Mouse (Mus musculus) forebrain, embryonic 10.5 days (tissue): Measurements from ENCODE around the gene Snx1. TPM values are rescaled to one million over a fixed set of nuclear protein-coding genes. Genes with fewer than 3 reads are reported as not detected.
A peak's percentile ranks its signal among the peaks of the same experiment; 100 is the strongest.

ENCODE experiments used
- DNase-seq: peaks from one replicate; pipeline ENCODE4 v3.0.0-alpha.2; 2017; ENCODE audit warnings: low spot score; ENCODE audit errors: extremely low spot score
- H3K27ac ChIP-seq: fragments of 300-500 bp; sonication (generic); 2 replicates; pipeline ENCODE4 v1.5.1; 2016; ENCODE audit warnings: mild to moderate bottlenecking
- H3K27me3 ChIP-seq: fragments of 300-500 bp; sonication (generic); 2 replicates; pipeline ENCODE4 v1.6.1; 2016; ENCODE audit warnings: mild to moderate bottlenecking; ENCODE audit not compliant: poor library complexity, severe bottlenecking
- H3K36me3 ChIP-seq: fragments of 300-500 bp; sonication (generic); replicated peaks from 2 replicates; pipeline ENCODE4 v1.6.1; 2016; ENCODE audit warnings: mild to moderate bottlenecking, moderate library complexity
- H3K4me1 ChIP-seq: fragments of 300-500 bp; sonication (generic); 2 replicates; pipeline ENCODE4 v1.6.1; 2016
- H3K4me3 ChIP-seq: fragments of 300-500 bp; sonication (generic); 2 replicates; pipeline ENCODE4 v1.5.1; 2016; ENCODE audit warnings: mild to moderate bottlenecking, moderate library complexity
- H3K9me3 ChIP-seq: fragments of 300-500 bp; sonication (generic); 2 replicates; pipeline ENCODE4 v1.6.1; 2016; ENCODE audit warnings: mild to moderate bottlenecking, moderate library complexity
- WGBS: fragments of 180-500 bp; shearing (Covaris S2); methylation state at CpG from one replicate; pipeline ENCODE4 v1.1.7; 2016; 5-methylcytosine and 5-hydroxymethylcytosine counted together
- polyA plus RNA-seq: library from polyadenylated mRNA; unstranded; fragments of >200 nt; fragmentation: Nextera tagmentation; extraction: Ambion mirVana; gene quantifications from 2 replicates; pipeline ENCODE4 v1.2.1, GENCODE M21; 2016

Gene Snx1
- polyA plus RNA-seq = 136 and 140 TPM in 2 replicates

DNA sequence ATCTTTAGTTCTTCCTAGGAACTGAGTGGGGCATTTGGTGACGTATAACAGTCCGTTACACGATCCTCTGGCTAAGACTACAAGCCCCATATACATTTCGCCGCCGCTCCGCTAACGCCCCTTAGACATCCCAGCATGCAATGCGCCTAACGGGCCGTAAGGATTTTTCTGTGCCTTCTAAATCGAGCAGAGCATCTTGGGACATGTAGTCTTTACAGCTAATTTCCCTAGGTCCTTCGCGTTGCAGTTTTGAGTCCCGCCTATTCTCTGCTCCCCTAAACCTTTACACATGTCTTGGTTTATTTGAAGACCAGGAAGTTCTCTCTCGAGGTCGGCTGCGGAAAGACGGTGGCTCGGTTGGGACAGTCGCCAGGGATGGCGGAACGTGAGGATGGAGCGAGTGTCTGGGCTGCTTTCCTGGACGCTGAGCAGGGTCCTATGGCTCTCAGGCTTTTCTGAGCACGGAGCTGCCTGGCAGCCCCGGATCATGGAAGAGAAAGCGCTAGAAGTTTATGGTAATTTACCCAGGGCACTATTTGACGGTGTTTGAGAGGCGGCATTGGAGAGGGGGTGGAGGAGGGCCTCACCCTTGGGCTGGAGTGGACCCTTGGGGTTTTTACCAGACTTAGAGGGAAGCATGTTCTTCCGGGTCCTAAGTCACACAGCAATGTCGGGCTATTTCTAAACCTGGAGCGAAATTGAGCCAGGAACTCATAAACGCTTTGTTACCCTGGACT is at the start of gene Snx1, which contains the start of gene Ciao2a:
TSS of gene Snx1 (minus strand) at position 132 of the 737 bp plus-strand sequence.
TSS of gene Ciao2a (plus strand) at position 156 of the 737 bp plus-strand sequence.
- 2% methylated on average over 34 of the region's 34 CpGs for WGBS
- no peaks in the 10 kb centered on the region for H3K9me3 ChIP-seq
- peak within 1 kb of the TSS; percentile 86 for H3K4me3 ChIP-seq
- H3K27ac ChIP-seq = peak within 1 kb of the TSS; percentile 94
- peak; percentile 92 for DNase-seq
- no peaks in the 10 kb centered on the region for H3K27me3 ChIP-seq
- H3K36me3 ChIP-seq = peaks cover 21% of the 10 kb centered on the region
- peaks cover 51% of the 10 kb centered on the region for H3K4me1 ChIP-seq

DNA sequence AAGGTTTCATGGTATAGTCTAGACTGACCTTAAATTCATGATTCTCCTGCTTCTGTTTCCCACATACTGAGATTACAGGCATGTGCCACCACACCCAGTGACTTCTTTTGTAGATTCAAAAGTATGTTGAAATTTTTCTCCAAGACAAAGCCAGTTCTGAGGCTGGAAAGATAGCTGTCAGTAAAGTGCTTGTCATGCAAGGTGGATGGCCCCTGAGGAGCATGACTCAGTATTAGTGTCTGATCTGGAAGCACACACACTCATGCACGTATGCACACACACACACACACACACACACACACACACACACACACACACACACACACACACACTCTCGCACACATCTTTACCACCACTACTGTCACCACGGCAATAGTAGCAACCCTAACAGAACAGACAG is 48.6 kb upstream of the Snx1 start:
- H3K4me3 ChIP-seq = no peak overlapping the region
- no peak overlapping the region for H3K27ac ChIP-seq
- H3K4me1 ChIP-seq = peaks cover 25% of the 10 kb centered on the region
- no peak for DNase-seq
- 0 out of 2 replicates have a peak, but pooled peaks cover 5% of the 10 kb centered on the region for H3K36me3 ChIP-seq
- 87% methylated on average over 3 of the region's 3 CpGs for WGBS
- H3K9me3 ChIP-seq = no peaks in the 10 kb centered on the region
- H3K27me3 ChIP-seq = no peaks in the 10 kb centered on the region

DNA sequence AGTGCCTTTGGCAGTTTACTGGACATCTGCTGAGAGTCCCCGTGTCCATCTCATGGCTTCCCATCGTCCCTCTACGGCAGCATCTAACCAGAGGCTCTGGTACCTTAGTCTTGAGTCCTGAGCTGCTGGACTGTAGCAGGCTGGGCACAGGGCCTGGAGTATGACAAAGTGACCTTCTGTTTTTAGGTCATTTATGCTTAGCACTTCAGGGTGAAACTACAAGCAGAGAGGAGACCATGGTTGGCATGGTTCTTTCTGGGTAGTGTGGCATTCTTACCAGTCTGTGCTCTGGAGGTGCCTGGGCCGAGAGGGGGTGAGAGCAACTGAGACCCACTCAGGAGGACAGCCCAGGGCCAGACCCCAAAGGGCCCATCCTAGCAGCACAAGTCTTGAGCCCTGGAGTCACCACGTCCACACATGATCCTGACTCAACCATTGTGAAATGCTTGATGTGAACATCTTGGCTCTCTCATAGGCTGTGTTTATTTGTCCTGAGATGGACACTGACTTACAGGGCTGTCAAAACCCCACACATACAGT is 47.0 kb upstream of the Snx1 start:
- 96% methylated on average over 5 of the region's 5 CpGs for WGBS
- no peak for DNase-seq
- Histone ChIP-seq H3K9me3 (no peaks in the 10 kb centered on the region), H3K36me3 (0 out of 2 replicates have a peak, but pooled peaks cover 5% of the 10 kb centered on the region), H3K4me1 (peaks cover 40% of the 10 kb centered on the region), H3K4me3 (no peak overlapping the region), H3K27me3 (no peaks in the 10 kb centered on the region), H3K27ac (no peak overlapping the region)

DNA sequence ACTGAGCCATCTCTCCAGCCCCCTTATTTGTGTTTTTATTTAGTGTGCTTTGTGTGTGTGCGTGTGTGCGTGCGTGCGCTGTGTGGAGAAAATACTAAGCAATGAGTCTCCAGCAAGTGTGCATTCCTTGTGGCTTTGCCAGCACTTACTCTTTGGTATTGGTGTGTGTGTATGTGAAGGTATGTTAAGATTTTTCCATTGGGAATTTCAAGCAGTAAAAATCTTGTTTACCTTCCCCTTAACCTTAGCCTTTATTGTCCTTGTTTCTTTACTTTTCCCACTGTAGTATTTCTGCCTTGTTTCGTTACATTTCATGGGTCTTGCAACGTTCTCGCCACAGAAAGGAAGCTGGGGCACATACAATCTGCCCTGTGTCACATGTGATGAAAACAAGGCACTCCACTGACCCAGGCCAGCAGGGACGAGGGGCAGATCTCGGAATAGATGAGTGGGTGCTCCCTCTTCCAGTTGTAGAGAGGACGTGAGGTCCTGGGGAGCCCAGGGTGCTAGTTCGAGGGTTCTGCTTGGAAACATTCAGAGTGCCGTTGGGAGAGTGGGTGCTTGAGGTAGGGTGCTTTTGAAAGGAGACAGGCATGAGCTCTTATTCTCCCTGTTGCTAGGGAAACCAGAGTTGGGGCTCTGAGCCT is 45.0 kb upstream of the Snx1 start:
- 69% methylated on average over 12 of the region's 12 CpGs for WGBS
- H3K4me3 ChIP-seq = no peak overlapping the region
- DNase-seq = no peak
- peak overlapping the region; percentile 71 for H3K27ac ChIP-seq
- H3K27me3 ChIP-seq = no peaks in the 10 kb centered on the region
- 0 out of 2 replicates have a peak, but pooled peaks cover 5% of the 10 kb centered on the region for H3K36me3 ChIP-seq
- H3K9me3 ChIP-seq = no peaks in the 10 kb centered on the region
- peaks cover 56% of the 10 kb centered on the region for H3K4me1 ChIP-seq

DNA sequence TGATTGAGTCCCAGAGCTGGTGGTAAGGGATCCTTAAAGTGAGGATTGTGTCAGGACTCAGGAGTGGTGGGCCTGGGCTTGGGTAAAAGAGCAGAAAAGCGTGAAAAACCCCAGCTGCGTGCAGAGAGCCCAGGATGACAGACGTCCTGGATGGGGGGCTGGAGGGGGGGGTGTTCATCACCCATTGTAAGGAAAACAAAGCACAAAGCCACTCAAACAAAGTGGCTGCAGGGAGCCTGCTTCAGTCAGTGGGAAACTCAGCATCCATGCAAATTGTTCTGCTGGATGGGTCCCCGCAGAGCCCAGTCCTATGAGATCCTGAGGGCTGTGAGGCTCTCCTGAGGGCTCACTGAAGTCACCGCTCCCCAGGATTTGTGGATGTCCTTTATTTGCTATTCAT is 44.1 kb upstream of the Snx1 start:
- Histone ChIP-seq H3K9me3 (no peaks in the 10 kb centered on the region), H3K36me3 (0 out of 2 replicates have a peak, but pooled peaks cover 5% of the 10 kb centered on the region), H3K27me3 (no peaks in the 10 kb centered on the region), H3K27ac (peak overlapping the region; percentile 74), H3K4me3 (no peak overlapping the region), H3K4me1 (peaks cover 65% of the 10 kb centered on the region)
- DNase-seq = no peak
- 17% methylated on average over 5 of the region's 5 CpGs for WGBS

DNA sequence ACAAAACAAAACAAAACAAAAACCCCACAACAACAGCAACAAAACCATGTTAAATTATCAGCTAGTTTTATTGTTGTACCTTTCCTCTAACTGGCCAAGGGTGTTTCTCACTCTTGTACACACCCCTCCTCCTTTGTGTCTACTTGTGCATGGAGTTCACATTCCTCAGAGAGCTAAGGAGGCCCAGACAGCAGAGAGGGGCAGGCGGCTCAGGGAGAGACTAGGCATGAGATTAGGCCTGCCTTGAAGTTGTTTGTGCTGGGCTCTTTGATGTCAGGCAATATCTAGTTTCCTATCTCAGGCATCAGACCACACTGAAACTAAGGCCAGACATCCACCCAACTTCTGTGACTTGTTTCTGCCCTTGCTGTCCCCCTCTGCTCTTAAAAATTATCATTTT is 41.8 kb upstream of the Snx1 start:
- H3K36me3 ChIP-seq = 0 out of 2 replicates have a peak, but pooled peaks cover 2% of the 10 kb centered on the region
- peaks cover 72% of the 10 kb centered on the region for H3K4me1 ChIP-seq
- no peaks in the 10 kb centered on the region for H3K27me3 ChIP-seq
- 28% methylated on average over 1 of the region's 1 CpGs for WGBS
- no peak overlapping the region for H3K4me3 ChIP-seq
- H3K27ac ChIP-seq = peak overlapping the region; percentile 74
- no peak for DNase-seq
- H3K9me3 ChIP-seq = no peaks in the 10 kb centered on the region

DNA sequence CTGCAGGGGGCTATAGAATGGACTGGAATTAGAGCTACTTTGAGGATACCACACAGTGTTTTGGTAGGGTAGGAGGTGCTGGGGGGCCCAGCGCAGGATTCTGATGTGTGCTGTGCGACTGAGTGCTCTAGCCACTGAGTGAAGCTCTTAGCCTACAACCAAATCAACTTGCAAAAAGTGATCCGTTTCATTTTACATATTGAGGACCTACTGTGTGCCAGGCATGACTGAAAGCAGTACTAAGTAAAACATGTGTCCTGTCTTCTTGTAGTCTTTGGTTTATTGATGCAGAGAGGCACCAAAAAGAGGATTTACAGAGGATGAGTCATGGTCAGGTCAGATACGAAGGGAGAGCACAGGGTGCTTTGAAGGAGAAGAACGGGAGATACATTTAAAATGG is 40.8 kb upstream of the Snx1 start:
- 83% methylated on average over 5 of the region's 5 CpGs for WGBS
- DNase-seq = no peak
- Histone ChIP-seq H3K4me1 (peaks cover 72% of the 10 kb centered on the region), H3K27ac (peak overlapping the region; percentile 74), H3K9me3 (no peaks in the 10 kb centered on the region), H3K27me3 (no peaks in the 10 kb centered on the region), H3K4me3 (no peak overlapping the region), H3K36me3 (no peaks in the 10 kb centered on the region)

DNA sequence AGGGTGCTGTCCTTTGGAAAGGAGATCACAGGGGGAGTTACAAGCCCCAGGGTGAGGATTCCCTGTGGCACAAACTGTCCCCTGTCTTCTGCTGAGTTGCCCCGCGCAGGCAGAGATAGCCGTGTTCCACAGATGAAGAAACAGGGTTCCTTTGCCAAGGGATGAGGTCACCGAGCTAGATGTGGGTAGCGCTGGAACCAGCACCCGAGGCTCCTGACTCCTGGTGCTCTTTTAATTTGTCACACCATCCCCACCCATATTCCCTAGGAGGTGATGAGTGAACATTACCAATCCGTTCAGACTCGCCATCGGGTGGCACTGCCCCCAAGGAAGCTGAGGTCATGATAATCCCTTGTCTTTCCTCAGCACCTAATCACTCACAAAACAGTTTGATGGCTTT is 36.6 kb upstream of the Snx1 start:
- Histone ChIP-seq H3K27ac (0 out of 2 replicates have a peak overlapping the region, but pooled peaks have one; percentile 25), H3K4me3 (no peak overlapping the region), H3K27me3 (peaks cover 19% of the 10 kb centered on the region), H3K9me3 (no peaks in the 10 kb centered on the region), H3K36me3 (no peaks in the 10 kb centered on the region), H3K4me1 (peaks cover 38% of the 10 kb centered on the region)
- 83% methylated on average over 9 of the region's 9 CpGs for WGBS
- no peak for DNase-seq

DNA sequence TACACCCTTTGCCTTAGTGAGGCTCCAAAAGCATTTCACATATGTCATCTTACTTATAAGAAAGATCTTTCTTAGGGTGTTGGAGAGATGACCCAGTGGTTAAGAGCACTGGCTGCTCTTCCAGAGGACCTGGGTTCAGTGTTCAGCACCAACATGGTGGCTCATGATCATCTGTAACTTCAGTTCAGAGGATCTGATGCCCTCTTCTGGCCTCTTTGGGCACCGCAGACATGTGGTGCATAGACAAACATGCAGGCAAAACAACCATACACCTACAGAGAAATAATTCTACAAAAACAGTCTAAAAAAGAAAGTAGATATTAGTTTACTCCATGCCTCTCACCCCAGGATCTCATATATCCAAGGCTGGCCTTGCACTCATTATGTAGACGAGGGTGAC is 33.8 kb upstream of the Snx1 start:
- 96% methylated on average over 2 of the region's 2 CpGs for WGBS

DNA sequence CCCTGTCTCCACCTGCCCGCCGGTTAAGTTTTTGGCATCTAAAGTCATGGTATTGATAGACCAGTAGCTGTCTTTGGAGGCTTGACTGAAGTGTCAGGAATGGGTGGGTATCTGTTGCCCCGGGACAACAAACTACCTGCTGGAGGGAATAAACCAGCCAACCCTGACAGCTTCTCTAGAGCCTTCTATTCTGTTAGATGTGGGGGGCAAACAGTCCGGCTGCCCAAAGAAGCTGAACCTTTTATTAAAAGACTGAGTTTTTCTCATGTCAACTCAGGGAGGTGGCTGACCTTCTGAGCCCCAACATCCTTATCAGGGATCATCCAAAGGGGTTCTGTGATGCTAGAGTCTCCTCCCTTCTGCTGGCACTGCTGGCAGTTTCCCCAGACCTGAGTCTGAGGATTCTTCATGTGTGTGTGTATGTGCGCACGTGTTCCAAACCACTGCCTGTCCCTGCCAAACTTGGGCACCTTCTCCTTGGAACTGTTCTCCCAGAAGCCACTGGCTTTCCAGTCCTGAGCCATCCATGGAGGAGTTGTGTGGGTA is 32.6 kb upstream of the Snx1 start:
- Histone ChIP-seq H3K4me1 (peaks cover 10% of the 10 kb centered on the region), H3K9me3 (no peaks in the 10 kb centered on the region), H3K36me3 (no peaks in the 10 kb centered on the region), H3K27ac (no peak overlapping the region), H3K4me3 (peak overlapping the region; percentile 59), H3K27me3 (peaks cover 38% of the 10 kb centered on the region)
- WGBS = 86% methylated on average over 6 of the region's 6 CpGs
- no peak for DNase-seq

More for the DNA sequence above, 33.8 kb upstream of the Snx1 start:
- Histone ChIP-seq H3K27ac (no peak overlapping the region), H3K4me1 (peaks cover 13% of the 10 kb centered on the region), H3K36me3 (no peaks in the 10 kb centered on the region), H3K27me3 (peaks cover 38% of the 10 kb centered on the region), H3K4me3 (no peak overlapping the region), H3K9me3 (no peaks in the 10 kb centered on the region)
- DNase-seq = no peak

DNA sequence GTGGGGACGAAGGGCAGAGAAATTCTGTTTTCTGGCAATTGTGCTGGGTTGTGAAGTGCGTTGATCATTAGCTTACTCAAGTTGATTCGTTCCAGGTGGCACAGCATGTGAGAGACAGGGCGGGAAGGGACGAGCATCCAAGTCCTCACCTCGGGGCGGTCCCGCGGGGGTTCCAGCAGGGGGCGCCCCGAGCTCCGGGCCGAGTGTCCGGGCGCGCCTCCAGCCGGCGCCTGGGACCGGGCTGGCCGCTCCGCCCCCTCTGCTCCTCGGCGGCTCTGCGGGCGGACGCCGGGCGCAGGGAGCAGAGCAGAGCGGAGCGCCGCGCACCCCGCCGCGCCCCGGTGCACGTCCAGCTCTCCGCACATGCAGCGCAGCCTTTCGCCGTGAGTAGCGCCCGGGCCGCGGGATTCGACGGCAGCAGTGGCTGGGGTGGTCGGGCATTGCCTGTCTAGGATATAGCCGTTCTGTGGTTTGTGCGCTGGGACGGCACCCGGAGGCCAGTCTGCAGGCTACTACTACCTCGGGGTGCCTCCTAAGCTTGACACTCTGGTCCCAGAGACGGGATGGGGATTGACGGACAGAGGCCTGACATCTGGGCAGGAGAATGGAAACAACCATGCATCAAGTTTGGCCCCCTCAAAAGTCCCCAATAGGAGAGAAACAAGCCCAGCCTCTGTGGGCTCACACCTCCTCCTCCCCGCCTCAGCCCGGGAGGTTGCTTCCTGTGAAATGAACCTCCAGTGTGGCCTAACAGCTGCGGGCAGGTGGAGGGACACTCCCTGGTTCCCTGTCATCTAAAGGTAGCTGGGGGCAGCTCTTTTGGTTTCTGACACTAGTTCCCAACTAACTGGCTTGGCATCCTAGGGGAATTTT is 31.8 kb upstream of the Snx1 start, which contains the start of gene Dapk2:
TSS of gene Dapk2 (plus strand) at position 266 of the 873 bp plus-strand sequence.
- Histone ChIP-seq H3K27ac (peak within 1 kb of the TSS; percentile 81), H3K9me3 (no peaks in the 10 kb centered on the region), H3K4me1 (peaks cover 10% of the 10 kb centered on the region), H3K4me3 (peak within 1 kb of the TSS; percentile 59), H3K27me3 (peaks cover 45% of the 10 kb centered on the region), H3K36me3 (no peaks in the 10 kb centered on the region)
- 2% methylated on average over 58 of the region's 58 CpGs for WGBS
- peak; percentile 75 for DNase-seq

DNA sequence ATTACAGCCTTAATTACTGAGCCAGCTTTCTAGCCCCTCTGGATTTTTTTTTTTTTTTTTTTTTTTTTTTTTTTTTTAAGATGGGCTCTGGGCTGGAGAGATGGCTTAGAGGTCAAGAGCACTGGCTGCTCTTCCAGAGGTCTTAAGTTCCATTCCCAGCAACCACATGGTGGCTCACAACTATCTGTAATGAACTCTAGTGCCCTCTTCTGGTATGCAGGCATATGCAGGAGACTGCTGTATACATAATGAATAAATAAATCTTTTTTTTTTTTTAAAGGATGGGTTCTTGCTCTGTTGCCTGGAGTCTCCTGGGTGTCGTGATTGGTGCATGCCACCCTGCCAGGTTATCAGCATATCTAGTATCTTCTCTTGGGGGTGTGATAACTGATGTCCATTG is 29.1 kb upstream of the Snx1 start:
- Histone ChIP-seq H3K4me1 (peaks cover 13% of the 10 kb centered on the region), H3K27me3 (peaks cover 59% of the 10 kb centered on the region), H3K27ac (no peak overlapping the region), H3K36me3 (no peaks in the 10 kb centered on the region), H3K9me3 (no peaks in the 10 kb centered on the region), H3K4me3 (no peak overlapping the region)
- DNase-seq = no peak
- 85% methylated on average over 1 of the region's 1 CpGs for WGBS
